Mouse (Mus musculus) heart, embryonic 13.5 days (tissue): ENCODE measurements at regions not wholly inside any gene's neighbourhood (a gene's known extent, or its start where the extent isn't known, plus 50 kb on each side); places are given as distances from the start of the nearest gene placed in this dataset.
A peak's percentile ranks its signal among the peaks of the same experiment; 100 is the strongest.

Source experiments
- ATAC-seq: fragments of 200-750 bp; cut with Nextera tagmentation; 2 replicates; pipeline ENCODE4 v1.8.0; 2017; ENCODE audit warnings: moderate TSS enrichment; ENCODE audit not compliant: insufficient number of reproducible peaks, low FRiP score, low TSS enrichment; ENCODE audit errors: extremely low read depth
- H3K27ac ChIP-seq: fragments of 300-500 bp; sonication (generic); replicated peaks from 2 replicates; pipeline ENCODE4 v1.5.1; 2015; ENCODE audit warnings: moderate library complexity, mild to moderate bottlenecking, inconsistent platforms
- H3K27me3 ChIP-seq: fragments of 300-500 bp; sonication (generic); replicated peaks from 2 replicates; pipeline ENCODE4 v1.6.1; 2015; ENCODE audit warnings: mild to moderate bottlenecking, inconsistent platforms
- H3K36me3 ChIP-seq: fragments of 300-500 bp; sonication (generic); 2 replicates; pipeline ENCODE4 v1.6.1; 2015; ENCODE audit warnings: mild to moderate bottlenecking, inconsistent platforms
- H3K4me1 ChIP-seq: fragments of 300-500 bp; sonication (generic); 2 replicates; pipeline ENCODE4 v1.6.1; 2015; ENCODE audit warnings: inconsistent platforms
- H3K4me2 ChIP-seq: fragments of 300-500 bp; sonication (generic); 2 replicates; pipeline ENCODE4 v1.6.1; 2015; ENCODE audit warnings: inconsistent platforms, mild to moderate bottlenecking, moderate library complexity
- H3K4me3 ChIP-seq: fragments of 300-500 bp; sonication (generic); 2 replicates; pipeline ENCODE4 v1.5.1; 2015; ENCODE audit warnings: moderate library complexity, mild to moderate bottlenecking, inconsistent platforms
- H3K9ac ChIP-seq: fragments of 300-500 bp; sonication (generic); 2 replicates; pipeline ENCODE4 v1.6.1; 2015; ENCODE audit warnings: inconsistent platforms, mild to moderate bottlenecking, moderate library complexity
- H3K9me3 ChIP-seq: fragments of 300-500 bp; sonication (generic); 2 replicates; pipeline ENCODE4 v1.6.1; 2016; ENCODE audit warnings: inconsistent platforms
- WGBS: fragments of 180-500 bp; shearing (Covaris S2); methylation state at CpG from one replicate; pipeline ENCODE4 v1.1.7; 2015; ENCODE audit warnings: mixed read lengths; 5-methylcytosine and 5-hydroxymethylcytosine counted together

- Histone ChIP-seq H3K27me3 (no peaks in the 10 kb centered on the region), H3K27ac (no peak overlapping the region), H3K4me2 (no peak overlapping the region), H3K9ac (no peak overlapping the region), H3K36me3 (no peaks in the 10 kb centered on the region), H3K4me3 (no peak overlapping the region), H3K9me3 (no peaks in the 10 kb centered on the region), H3K4me1 (no peaks in the 10 kb centered on the region)
- no peak for ATAC-seq
- WGBS: 66% methylated on average over 8 of the region's 8 CpGs
These were observed 2866.9 kb upstream of the 5930422O12Rik start for GRCm38 (mm10) chr8:30561323-30562207.

- 73% methylated on average over 3 of the region's 3 CpGs for WGBS
- Histone ChIP-seq H3K9ac (no peak overlapping the region), H3K9me3 (no peaks in the 10 kb centered on the region), H3K36me3 (no peaks in the 10 kb centered on the region), H3K27me3 (no peaks in the 10 kb centered on the region), H3K27ac (no peak overlapping the region), H3K4me3 (no peak overlapping the region), H3K4me1 (no peaks in the 10 kb centered on the region), H3K4me2 (no peak overlapping the region)
- ATAC-seq: no peak
These were observed 2858.7 kb upstream of the 5930422O12Rik start for GRCm38 (mm10) chr8:30569799-30570198.

DNA sequence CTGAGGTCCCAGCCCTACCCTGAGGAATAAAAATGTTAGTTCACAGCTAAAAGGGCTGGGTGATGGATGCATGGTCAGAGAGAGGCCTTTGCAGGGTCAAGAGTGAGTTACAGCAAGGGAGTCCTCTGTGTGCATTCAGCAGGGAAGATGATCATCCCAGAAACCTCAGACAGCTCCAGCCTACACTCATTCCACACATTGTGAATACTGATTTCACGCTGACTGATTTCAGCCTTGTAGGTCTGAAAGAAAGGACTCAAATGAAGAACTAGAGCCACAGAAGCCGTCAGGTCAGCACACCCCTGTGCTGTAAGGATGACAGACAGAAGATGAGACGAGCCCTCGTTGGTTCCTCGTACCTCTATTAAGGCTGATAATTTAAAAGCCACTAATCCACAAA, 2858.0 kb upstream of the 5930422O12Rik start:
- WGBS: 68% methylated on average over 5 of the region's 5 CpGs
- no peak for ATAC-seq
- no peak overlapping the region for H3K4me2 ChIP-seq

DNA sequence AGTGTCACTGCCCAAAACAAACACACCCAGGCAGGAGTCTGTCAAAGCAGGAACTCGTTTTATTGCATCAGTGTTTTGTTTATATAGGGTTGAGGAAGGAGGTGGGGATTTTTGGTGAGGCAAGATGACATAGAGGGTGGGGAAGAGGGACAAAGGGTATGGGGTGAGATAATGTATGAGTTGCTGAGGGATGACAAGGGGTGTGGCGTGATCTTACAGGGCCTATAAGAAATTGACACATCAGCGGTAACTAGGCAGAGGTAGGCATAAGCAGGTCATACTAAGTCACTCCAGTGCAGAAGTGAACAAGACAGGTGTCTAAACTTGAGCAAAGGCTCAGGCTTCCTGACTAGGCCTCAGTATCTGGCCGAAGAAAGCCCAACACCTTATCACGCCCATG, 2841.0 kb upstream of the 5930422O12Rik start:
- no peaks in the 10 kb centered on the region for H3K36me3 ChIP-seq
- H3K4me2 ChIP-seq: no peak overlapping the region
- ATAC-seq: no peak
- no peak overlapping the region for H3K27ac ChIP-seq
- H3K27me3 ChIP-seq: no peaks in the 10 kb centered on the region
- no peak overlapping the region for H3K4me3 ChIP-seq
- H3K4me1 ChIP-seq: no peaks in the 10 kb centered on the region
- H3K9ac ChIP-seq: no peak overlapping the region
- WGBS: 68% methylated on average over 5 of the region's 5 CpGs
- no peaks in the 10 kb centered on the region for H3K9me3 ChIP-seq

More for the DNA sequence above, 2858.0 kb upstream of the 5930422O12Rik start:
- Histone ChIP-seq H3K9ac (no peak overlapping the region), H3K27me3 (no peaks in the 10 kb centered on the region), H3K27ac (no peak overlapping the region), H3K4me3 (no peak overlapping the region), H3K36me3 (no peaks in the 10 kb centered on the region), H3K4me1 (no peaks in the 10 kb centered on the region), H3K9me3 (no peaks in the 10 kb centered on the region)

DNA sequence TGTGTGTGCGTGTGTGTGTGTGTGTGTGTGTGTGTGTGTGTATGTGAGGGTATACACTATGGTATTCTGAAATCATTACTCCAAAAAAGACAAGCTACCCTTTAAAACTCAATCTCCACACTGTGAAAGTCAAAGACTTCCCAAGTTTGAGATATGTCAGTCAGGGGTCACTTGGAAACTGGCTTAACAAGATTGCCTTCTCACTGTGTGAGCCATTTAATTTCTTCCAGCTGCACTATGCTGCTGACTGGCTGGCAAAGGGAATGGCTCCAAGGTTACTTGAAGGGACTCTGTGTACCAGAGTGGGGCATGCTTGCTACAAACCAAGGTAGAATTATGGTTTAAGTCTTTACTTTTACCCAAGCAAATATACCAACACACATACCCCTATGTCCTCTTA, 2826.1 kb upstream of the 5930422O12Rik start:
- H3K4me2 ChIP-seq: no peak overlapping the region
- no peak overlapping the region for H3K4me3 ChIP-seq
- WGBS: no CpG with 5 or more reads among the region's 1 CpGs
- no peaks in the 10 kb centered on the region for H3K4me1 ChIP-seq
- no peaks in the 10 kb centered on the region for H3K9me3 ChIP-seq
- H3K9ac ChIP-seq: no peak overlapping the region
- no peak overlapping the region for H3K27ac ChIP-seq
- ATAC-seq: no peak
- H3K27me3 ChIP-seq: no peaks in the 10 kb centered on the region
- no peaks in the 10 kb centered on the region for H3K36me3 ChIP-seq

DNA sequence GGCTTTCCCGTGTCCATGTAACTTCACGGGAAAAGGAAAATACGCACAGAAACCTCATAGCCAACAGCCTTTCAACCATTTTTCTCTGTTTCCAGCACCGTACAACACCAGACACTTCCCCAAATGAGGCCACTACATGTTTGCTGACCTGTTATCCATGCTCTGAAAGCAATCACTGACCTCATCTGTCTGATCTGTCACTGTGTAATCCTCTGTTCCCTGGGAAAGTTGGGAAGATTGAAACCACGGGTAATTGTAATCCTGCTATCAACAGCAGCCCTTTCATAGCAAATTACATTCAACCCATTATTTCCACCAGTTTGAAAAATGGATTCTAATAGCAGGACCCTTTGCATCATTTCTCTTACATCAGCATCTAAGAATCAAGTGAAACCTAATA, 2798.2 kb upstream of the 5930422O12Rik start:
- Histone ChIP-seq H3K9ac (no peak overlapping the region), H3K4me1 (0 out of 2 replicates have a peak, but pooled peaks cover 4% of the 10 kb centered on the region), H3K4me3 (no peak overlapping the region), H3K27ac (no peak overlapping the region), H3K4me2 (no peak overlapping the region), H3K36me3 (no peaks in the 10 kb centered on the region), H3K9me3 (no peaks in the 10 kb centered on the region), H3K27me3 (no peaks in the 10 kb centered on the region)
- ATAC-seq: no peak
- WGBS: 66% methylated on average over 5 of the region's 5 CpGs

DNA sequence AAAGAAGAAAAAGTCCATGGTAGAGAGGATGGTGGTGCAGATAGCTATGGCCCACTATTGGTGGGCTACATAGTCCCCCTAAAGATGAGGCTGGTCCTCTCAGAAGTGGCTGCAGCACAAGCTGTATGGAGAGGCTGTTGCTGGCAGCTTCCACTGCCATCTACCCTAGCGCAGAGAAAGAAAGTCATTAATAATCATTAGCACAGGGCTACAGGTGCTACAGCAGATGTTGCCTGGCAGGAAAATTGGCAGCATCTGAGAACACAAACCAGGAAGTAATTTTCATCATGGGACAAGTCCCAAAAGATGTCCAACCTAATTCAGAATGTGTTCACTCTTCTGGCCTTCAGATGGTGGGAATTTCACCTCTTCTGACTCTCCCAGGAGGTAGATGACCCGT, 2791.7 kb upstream of the 5930422O12Rik start:
- 76% methylated on average over 2 of the region's 2 CpGs for WGBS
- ATAC-seq: no peak
- H3K9me3 ChIP-seq: no peaks in the 10 kb centered on the region
- H3K4me3 ChIP-seq: no peak overlapping the region
- H3K9ac ChIP-seq: no peak overlapping the region
- no peaks in the 10 kb centered on the region for H3K36me3 ChIP-seq
- H3K27ac ChIP-seq: no peak overlapping the region
- H3K4me1 ChIP-seq: peaks cover 7% of the 10 kb centered on the region
- H3K4me2 ChIP-seq: no peak overlapping the region
- no peaks in the 10 kb centered on the region for H3K27me3 ChIP-seq

- H3K4me1 ChIP-seq: peaks cover 7% of the 10 kb centered on the region
- 48% methylated on average over 3 of the region's 3 CpGs for WGBS
- no peaks in the 10 kb centered on the region for H3K9me3 ChIP-seq
- no peak overlapping the region for H3K4me2 ChIP-seq
- H3K9ac ChIP-seq: no peak overlapping the region
- H3K27me3 ChIP-seq: no peaks in the 10 kb centered on the region
- no peak overlapping the region for H3K27ac ChIP-seq
- ATAC-seq: no peak
- H3K36me3 ChIP-seq: no peaks in the 10 kb centered on the region
- H3K4me3 ChIP-seq: no peak overlapping the region
These were observed 2785.4 kb upstream of the 5930422O12Rik start for GRCm38 (mm10) chr8:30642866-30643690.

GRCm38 (mm10) chr8:30648497-30648896, 2780.0 kb upstream of the 5930422O12Rik start:
- Histone ChIP-seq H3K9ac (no peak overlapping the region), H3K27ac (no peak overlapping the region), H3K9me3 (no peaks in the 10 kb centered on the region), H3K36me3 (no peaks in the 10 kb centered on the region), H3K4me1 (no peaks in the 10 kb centered on the region), H3K4me2 (no peak overlapping the region), H3K4me3 (no peak overlapping the region), H3K27me3 (no peaks in the 10 kb centered on the region)
- no peak for ATAC-seq

DNA sequence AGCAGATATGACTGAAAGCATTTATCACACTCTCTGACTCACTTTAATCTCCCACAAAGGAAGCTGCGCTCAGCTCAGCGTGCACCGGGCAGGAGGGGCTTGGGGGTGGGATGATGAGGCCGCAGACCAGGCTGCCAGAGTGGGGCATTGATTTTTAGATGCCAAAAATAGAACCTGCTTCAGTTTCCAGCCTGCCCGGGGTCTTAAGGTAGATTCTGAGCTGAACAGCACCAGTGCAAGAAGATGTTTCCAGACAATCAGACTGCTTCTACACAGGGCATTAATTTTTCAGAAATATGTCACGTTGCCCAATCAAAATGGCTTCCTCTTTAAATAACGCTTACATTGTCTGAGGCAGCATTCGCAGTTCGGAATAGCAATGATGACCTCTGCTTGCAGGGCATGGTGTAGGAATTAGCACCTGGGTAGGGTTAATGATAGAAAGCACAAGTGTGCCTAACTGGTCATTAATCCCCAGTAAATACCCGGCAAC, 2772.7 kb upstream of the 5930422O12Rik start:
- Histone ChIP-seq H3K27ac (no peak overlapping the region; the same call in 1 of the 2 replicates), H3K4me2 (peak overlapping the region; percentile 36; the same call in 1 of the 2 replicates)
- WGBS: 45% methylated on average over 10 of the region's 10 CpGs

GRCm38 (mm10) chr8:30661261-30661660, 2767.2 kb upstream of the 5930422O12Rik start:
- peaks cover 5% of the 10 kb centered on the region; the same call in 1 of the 2 replicates for H3K9me3 ChIP-seq
- WGBS: 53% methylated on average over 2 of the region's 2 CpGs
- H3K4me2 ChIP-seq: no peak overlapping the region
- H3K9ac ChIP-seq: no peak overlapping the region
- no peak for ATAC-seq
- no peaks in the 10 kb centered on the region for H3K36me3 ChIP-seq
- H3K27ac ChIP-seq: no peak overlapping the region
- no peaks in the 10 kb centered on the region for H3K27me3 ChIP-seq
- no peak overlapping the region for H3K4me3 ChIP-seq
- H3K4me1 ChIP-seq: peaks cover 5% of the 10 kb centered on the region; the same call in 1 of the 2 replicates

More for the DNA sequence above, 2772.7 kb upstream of the 5930422O12Rik start:
- Histone ChIP-seq H3K4me1 (peaks cover 14% of the 10 kb centered on the region), H3K36me3 (no peaks in the 10 kb centered on the region), H3K4me3 (no peak overlapping the region), H3K9me3 (peaks cover 5% of the 10 kb centered on the region; the same call in 1 of the 2 replicates), H3K9ac (no peak overlapping the region), H3K27me3 (no peaks in the 10 kb centered on the region)
- ATAC-seq: no peak
